Mouse (Mus musculus) spleen, embryonic (tissue): ENCODE results near the gene Lce1a1.
"Not testable (repeated sequence)": the region's sequence is repeated elsewhere in the genome, so short reads cannot be mapped to it uniquely, and the experiment has no call there.

ENCODE experiments used
- CTCF ChIA-PET: fragments of 350-600 bp; sonication (Branson Sonifier 250); formaldehyde crosslinking; loops from one replicate; lab custom pipeline; 2022; lab: Charles Lee

Gene Lce1a1

DNA sequence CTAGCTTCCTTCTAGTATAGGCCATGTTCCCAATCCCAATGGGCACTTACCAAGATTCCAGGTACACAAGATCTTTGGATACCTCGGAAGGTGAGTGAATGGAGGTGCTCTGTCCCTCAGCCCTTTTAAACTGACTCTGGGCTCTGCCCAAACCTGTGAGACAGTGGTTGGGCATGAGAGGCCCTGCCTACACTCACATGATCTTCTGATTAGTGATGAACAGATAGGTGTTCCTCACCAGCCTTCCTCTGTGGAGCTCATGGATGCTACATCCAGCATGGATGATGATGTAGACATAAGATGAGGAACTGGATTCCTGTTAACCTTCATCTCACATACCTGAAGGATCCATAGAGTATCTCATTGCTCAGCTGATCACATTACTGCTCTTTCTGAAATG lies at the start of gene Lce1a1:
TSS of gene Lce1a1 (minus strand) at position 101 of the 400 bp plus-strand sequence.
- CTCF ChIA-PET, result no interaction called here

DNA sequence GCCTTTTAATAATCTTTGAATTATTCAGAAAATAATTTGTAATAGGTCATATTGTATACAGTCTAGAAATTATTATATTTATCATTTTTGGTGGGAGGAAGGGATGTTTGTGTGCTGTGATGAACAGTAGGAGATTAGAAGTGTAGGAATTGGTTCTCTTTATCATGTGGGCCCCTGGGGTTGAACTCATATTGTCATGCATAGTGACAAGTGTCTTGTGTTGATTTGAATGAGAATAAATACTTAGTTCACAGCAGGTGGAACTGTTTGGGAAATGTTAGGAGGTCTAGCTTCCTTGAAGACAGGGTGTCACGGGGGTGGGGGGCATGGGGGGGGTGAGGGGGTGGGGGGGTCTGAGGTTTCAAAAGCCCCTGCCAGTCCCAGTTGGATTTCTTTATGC lies 46.5 kb upstream of the Lce1a1 start:
- CTCF ChIA-PET, result no interaction called here

DNA sequence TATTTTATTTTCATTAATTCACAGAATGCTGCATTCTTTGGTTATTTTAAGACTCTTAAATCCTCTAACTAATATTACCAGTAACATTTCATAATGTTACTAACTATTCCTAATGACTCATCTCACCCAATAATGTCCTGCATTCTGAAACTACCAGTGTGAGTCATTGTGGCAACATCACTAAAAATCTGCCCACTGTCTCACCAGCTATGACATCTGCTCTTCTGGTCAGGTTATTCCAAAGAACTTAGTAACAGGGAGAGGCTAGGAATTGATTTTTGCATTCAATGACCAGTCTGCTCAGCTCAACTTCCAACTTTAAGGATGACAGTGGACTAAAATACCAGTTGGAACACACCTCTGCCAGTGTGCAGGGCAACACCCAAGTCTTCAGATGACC lies 43.6 kb upstream of the Lce1a1 start:
- CTCF ChIA-PET, result no interaction called here

DNA sequence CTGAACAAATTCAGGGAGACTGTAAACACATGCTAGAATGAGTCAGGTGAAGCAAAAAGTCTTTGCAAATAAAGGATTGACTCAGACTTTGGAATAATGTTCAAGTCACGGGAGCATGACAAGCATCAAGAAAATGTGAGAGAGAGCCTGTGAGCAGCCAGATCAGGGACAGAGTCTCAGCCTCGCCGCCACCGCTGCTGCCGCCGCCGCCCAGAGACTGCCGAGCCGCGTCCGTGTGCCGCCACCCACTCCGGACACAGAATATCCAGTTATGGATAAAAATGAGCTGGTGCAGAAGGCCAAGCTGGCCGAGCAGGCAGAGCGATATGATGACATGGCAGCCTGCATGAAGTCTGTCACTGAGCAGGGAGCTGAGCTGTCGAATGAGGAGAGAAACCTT lies 41.0 kb upstream of the Lce1a1 start:
- CTCF ChIA-PET, result not testable (repeated sequence)

DNA sequence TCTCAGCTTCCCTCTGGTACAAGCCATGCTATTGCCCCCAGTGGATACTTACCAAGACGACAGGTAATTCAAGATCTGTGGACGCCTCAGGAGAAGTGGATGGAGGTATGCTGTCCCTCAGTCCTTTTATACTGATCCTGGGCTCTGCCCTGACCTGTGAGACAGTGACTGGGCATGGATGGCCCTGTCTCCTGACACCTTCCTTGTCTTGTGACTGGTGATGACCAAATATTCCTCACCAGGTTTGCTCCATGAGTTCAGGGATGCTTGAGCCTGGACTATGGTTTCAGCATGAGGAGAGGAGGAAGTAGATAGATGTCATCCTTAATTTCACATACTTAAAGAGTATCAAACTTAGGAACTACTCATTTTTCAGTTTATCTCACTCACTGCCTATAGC lies 39.0 kb upstream of the Lce1a1 start, which contains the start of gene Lce1d:
TSS of gene Lce1d (minus strand) at position 101 of the 400 bp plus-strand sequence.
- CTCF ChIA-PET, result no interaction called here

DNA sequence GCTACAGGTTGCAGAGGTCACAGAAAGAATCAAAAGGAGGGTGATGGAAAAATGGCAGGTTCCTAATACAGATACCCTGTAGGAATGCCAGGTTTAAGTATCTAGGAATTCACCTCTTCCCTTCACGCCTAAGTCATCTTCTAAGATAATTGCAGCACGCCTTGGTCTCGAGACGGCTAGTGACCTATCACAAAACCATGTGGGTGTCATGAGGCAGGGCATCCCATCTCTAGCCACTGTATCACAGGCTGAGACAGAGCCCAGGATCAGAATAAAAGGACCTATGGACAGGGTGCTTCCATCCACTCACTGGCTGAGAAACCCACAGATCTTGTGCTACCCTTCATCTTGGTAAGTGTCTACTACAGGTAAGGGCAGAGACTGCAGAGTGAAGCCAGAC lies 30.8 kb upstream of the Lce1a1 start, which contains the start of gene Lce1c:
TSS of gene Lce1c (plus strand) at position 301 of the 400 bp plus-strand sequence.
- CTCF ChIA-PET, result no interaction called here

DNA sequence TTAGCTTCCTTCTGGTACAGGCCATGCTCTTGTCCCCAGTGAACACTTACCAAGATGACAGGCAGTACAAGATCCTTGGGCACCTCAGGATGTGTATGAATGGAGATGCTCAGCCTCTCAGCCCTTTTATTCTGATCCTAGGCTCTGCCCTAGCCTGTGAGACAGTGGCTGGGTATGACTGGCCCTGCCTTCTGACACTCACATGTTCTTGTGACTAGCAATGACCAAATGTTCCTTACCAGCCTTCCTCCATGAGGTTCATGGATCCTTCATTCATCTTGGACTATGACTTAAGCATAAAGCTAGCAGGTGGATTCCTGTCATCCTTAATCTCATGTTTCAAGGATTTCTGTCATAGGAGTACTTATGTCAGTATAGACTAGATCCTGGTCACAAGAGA lies 22.1 kb upstream of the Lce1a1 start, which contains the start of gene Lce1a2:
TSS of gene Lce1a2 (minus strand) at position 101 of the 400 bp plus-strand sequence.
- CTCF ChIA-PET, result no interaction called here

DNA sequence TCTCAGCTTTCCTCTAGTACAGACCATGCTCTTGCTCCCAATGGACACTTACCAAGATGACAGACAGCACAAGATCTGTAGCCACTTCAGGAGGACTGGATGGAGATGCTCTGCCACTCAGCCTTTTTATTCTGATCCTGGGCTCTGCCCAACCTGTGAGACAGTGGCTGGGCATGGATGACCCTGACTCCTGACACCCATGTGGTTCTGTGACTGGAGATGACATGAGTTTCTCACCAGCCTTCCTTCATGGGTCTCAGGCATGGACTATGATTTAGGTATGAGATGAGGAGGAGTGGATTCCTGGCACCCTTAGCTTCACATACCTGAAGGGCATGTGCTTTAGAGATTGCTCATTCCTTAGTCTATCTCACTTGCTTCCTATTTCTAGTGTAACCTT lies 8.7 kb upstream of the Lce1a1 start, which contains the start of gene Lce1b:
TSS of gene Lce1b (minus strand) at position 101 of the 400 bp plus-strand sequence.
- CTCF ChIA-PET, result no interaction called here

DNA sequence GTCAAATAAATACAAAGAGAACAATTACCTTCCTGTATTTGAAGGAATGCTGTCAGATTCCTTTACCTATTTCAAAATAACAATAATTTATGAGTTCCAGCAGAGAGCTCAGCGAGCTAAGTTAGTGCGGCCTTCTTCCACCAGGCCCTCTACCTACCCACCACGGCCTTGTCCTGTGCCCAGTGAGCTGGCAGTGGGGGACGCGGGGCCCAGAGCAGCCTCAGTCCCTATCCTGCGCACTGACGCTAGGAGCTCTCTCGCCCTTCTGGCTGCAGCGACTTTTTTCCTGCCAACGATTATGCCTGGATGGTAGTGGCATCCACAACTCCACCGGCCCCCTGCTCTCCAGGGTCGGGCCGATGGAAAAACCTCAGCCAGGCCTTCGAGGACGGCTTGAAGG lies 8.3 kb downstream of the Lce1a1 start:
- CTCF ChIA-PET, result no interaction called here

DNA sequence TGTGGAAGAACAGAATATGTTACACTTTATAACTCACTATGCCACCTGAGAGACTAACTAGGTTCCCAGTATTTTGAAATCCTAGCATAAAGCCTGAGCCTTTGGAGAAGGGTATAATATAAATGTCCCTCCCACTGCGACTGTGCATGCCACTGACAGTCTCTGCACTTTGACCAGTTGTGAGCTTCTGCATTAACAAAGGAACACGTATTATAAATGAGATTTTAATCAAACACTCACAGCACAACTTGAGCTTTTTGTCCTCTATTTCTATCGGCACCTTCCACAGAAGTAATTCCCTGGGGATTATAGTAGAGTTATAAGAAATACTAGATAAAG lies 9.5 kb downstream of the Lce1a1 start:
- CTCF ChIA-PET, result no interaction called here

DNA sequence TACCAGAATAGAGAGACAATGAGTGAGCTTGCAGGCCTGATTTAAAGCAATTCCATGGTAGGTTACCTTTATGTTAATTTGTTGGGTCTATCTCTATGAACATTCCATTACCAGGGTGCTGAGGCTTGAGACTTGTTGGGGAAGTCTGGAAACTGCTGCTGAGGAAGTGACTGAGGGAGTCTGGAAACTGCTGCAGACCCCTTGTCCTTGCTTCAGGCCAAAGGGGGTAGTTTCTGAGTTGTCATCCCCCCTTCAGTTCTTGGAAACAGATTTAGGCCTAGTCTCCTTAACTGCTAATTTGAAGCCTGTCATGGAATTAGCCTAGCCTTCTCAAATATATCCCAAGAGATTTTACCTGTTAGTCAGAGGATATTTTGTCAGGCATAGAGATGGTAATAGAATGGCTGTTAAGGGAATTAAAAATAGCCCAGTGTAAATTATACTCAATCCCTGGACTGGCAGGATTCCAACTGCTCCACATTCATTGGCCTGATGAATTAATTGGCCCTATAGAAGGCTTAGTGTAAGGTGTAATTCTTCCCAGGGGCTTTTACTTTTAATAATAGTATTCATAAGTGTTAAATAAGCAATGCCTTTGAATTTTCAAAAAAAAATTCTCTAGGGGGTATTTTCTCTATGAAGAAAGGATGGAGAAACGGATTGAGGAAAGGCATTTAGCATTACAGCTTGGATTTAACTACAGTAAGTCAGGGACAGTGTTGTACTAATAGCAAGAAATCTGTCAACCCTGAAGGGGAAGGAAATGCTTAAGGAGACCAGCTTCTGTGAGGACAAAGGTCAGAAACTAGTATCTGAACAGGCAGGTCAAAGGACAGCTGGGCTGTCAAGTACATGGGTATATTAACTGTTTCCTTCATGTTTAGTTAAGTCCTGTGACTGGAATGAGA lies 10.1 kb downstream of the Lce1a1 start:
- CTCF ChIA-PET, result no interaction called here

DNA sequence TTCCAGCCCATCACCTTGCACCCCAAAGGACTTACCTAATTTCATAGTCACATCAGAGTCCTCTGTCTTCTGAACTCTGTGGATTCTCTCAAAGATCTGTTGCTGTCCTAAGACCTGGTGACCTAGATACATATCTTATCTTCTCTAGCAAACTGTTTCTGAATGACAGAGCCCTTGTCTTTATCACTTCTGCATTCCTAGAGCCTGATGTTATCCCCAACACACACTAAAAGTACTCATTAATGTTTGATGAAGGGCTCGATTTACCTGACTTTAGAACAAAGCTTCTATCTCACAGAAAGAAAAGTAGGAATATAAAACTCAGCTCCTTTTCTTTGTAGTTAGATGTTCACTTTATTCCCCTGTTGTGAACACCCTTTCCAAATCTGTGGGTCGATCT lies 26.5 kb downstream of the Lce1a1 start, which contains the start of gene Lce6a:
TSS of gene Lce6a (minus strand) at position 101 of the 400 bp plus-strand sequence.
- CTCF ChIA-PET, result no interaction called here

DNA sequence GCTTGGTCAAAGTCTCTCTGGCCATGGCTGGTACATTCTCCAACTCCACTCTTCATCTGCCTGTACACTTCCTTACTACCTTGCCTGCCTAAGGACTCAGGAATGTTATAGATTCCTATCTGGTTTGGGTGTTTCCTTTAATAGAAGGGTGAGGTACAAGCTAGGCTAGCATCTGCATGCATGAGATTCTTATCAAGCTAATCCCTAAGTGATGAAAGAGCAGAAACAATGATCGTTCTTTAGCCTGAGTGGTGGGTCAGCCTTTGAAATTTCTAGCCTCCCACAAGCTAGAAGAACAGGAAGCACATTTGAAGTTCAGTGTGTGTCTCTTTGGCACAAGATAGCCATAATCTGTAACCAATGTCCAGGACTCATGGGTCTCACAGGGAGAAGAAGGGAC lies 38.3 kb downstream of the Lce1a1 start:
- CTCF ChIA-PET, result no interaction called here

DNA sequence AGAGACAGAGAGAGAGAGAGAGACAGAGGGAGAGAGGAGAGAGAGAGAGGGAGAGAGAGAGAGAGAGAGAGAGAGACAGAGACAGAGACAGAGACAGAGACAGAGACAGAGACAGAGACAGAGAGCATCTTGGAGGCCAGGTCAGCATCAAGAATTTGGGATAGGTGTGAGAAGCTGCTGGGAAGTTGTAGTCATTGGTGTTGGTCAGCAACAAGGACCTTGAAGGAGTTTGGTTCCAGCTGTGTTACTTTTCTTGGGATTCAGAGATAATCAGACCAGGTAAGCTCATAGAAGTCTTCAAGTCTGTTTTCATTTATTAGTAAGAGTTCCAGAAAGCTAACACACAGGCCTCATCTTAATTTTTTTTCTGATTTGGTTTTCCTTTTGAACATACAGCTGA lies 40.7 kb downstream of the Lce1a1 start, which contains the start of gene 2210017I01Rik:
TSS of gene 2210017I01Rik (minus strand) at position 101 of the 400 bp plus-strand sequence.
- CTCF ChIA-PET, result no interaction called here

DNA sequence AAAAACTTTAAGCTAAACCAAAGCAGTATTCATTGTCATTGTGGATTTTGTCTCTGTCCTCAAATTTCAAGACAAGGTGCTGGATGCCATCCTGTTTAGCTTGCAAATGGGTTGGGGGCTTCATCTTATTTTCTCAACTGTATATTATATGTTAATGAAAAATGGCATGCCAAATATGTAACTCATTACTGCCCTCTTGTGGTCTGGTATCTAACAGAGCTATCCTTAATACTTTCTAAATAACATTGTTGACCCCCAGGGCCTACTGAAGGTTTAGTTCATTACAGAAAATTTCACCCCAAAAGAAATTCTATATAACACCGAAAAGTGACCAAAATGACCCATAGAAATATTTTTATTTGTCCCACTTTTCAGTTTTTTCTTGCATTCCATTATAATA lies 45.9 kb downstream of the Lce1a1 start:
- CTCF ChIA-PET, result no interaction called here

DNA sequence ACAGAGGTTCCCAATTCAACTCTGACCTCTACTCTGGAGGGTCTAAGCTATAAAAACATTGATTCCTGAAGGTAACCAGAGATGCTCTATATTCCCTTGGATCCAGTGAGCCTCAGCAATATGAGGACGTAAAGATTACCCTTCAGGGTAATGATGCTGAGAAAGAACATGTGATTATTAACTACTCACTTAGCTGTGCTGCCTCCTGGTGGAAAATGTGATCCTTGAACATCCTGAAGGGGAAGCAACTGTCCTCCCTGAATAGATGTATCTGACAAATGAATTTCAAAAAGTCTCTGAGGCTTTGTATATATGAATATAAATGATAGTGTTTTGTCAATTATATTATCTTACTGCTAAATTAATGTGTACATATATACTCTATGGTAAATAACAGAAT lies 47.7 kb downstream of the Lce1a1 start:
- CTCF ChIA-PET, result no interaction called here

DNA sequence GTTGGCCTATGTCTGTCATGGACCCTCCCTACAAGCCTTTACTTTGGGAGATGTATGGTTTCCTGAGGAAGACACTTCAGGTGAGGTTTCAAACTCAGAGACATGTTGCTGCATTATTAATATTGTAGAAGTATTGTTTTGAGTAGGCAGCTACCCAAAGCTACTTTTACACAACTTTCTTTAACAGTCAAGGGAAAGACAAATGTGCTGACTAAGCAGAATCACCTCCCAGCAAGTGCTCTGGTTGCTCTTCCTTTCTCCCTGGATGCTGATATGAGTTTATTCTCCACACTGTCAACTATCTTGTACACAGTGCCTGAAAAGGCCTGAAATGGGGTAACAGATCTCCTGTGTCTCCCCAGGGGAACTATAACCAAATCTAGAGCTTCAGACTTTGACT lies 48.1 kb downstream of the Lce1a1 start:
- CTCF ChIA-PET, result no interaction called here

DNA sequence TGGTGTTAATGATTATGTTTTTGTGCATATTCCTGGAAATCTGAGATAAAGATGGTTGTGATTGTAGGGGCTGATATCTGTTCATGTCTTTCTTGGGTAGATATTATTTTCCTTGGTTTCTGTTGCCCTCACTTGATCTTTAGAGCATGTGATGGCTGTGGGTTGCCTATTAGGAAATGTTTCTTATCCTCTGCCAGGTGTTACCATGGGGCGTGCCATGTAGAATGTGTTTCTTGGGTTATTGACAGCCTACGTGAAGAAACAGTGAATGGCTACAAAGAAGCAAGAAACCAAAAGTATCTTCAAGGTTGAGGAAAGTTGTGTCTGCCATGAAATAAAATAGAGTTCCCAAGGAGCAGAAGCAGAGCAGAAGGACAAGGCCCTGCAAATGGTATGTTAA lies 49.7 kb downstream of the Lce1a1 start:
- CTCF ChIA-PET, result no interaction called here
